Mouse (Mus musculus): ENCODE data around the gene Hexa. TPM values are rescaled to one million over a fixed set of nuclear protein-coding genes. Genes with fewer than 3 reads are reported as not detected.

Gene Hexa
- total and polyA plus RNA-seq, 3 experiments, result 37.1 to 65.8 (median 38.0) TPM

DNA sequence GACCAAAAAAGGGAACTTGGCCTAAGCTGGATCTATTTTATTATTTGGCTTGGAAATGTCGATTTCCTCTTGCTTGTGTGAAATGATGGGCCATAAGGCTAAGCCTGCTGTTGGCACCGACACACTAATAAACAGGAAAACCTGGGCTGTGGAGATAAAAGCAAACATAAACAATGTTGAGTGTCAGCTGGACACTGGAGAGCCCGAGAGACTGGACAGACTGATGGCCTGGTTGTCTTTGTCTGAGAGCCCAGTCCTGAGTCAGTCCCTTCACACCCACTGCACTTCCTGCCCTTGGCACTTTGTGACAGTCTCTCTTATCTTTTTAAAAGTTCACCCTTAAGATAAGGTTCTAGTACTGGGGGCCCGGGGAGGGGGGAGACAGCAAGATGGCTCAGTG, 16.4 kb upstream of the Hexa start:
- H3K27me3 ChIP-seq (replicated peaks), result no peaks in the 10 kb centered on the region
- no peak for TF ChIP-seq SIN3A (IDR thresholded peaks at IDR 0.05; ENCODE audit: low read length)
- no peak for TF ChIP-seq RAD21 (IDR thresholded peaks at IDR 0.05; ENCODE audit: low read depth, low read length)
- TF ChIP-seq ZC3H11A (IDR thresholded peaks at IDR 0.05; ENCODE audit: low read depth, low read length), result no peak
- TF ChIP-seq MXI1 (IDR thresholded peaks at IDR 0.05; ENCODE audit: low read depth, low read length), result no peak
- TF ChIP-seq IRF4 (IDR thresholded peaks at IDR 0.05; ENCODE audit: low read depth, low read length), result no peak
- TF ChIP-seq GABPA (IDR thresholded peaks at IDR 0.05; ENCODE audit: insufficient replicate concordance, low read depth, low read length), result no peak
- no peak for TF ChIP-seq MYC (IDR thresholded peaks at IDR 0.05; ENCODE audit: low read depth, low read length)
- TF ChIP-seq CTCF (conservative IDR thresholded peaks at IDR 0.05 in 1 of 2, IDR thresholded peaks at IDR 0.05 in 1 of 2; ENCODE audit: low read depth in 2 of 2, low read length in 2 of 2), result no peak
- TF ChIP-seq TCF12 (IDR thresholded peaks at IDR 0.05; ENCODE audit: low read depth, low read length), result no peak
- TF ChIP-seq ZNF384 (IDR thresholded peaks at IDR 0.05; ENCODE audit: low read depth, low read length), result no peak
- TF ChIP-seq CHD2 (IDR thresholded peaks at IDR 0.05; ENCODE audit: low read length), result no peak
- TF ChIP-seq MAZ (IDR thresholded peaks at IDR 0.05; ENCODE audit: low read depth, low read length), result no peak
- no peak for TF ChIP-seq SMC3 (IDR thresholded peaks at IDR 0.05; ENCODE audit: low read depth, low read length)
- TF ChIP-seq E2F4 (IDR thresholded peaks at IDR 0.05; ENCODE audit: insufficient replicate concordance, low read depth, low read length), result no peak
- no peak for TF ChIP-seq MAFK (IDR thresholded peaks at IDR 0.05; ENCODE audit: insufficient replicate concordance, low read length)
- no peak for TF ChIP-seq ETS1 (conservative IDR thresholded peaks at IDR 0.05; ENCODE audit: low read depth, low read length)
- TF ChIP-seq ZMIZ1 (IDR thresholded peaks at IDR 0.05; ENCODE audit: low read depth, low read length), result no peak
- no peak for TF ChIP-seq TBP (conservative IDR thresholded peaks at IDR 0.05; ENCODE audit: low read depth, low read length)
- no peaks in the 10 kb centered on the region for H3K9me3 ChIP-seq (replicated peaks; ENCODE audit: low read length)
- H3K4me1 ChIP-seq (ENCODE audit: control insufficient read depth in 1 of 2, insufficient read depth in 2 of 2), result no peaks in the 10 kb centered on the region
- no peak overlapping the region for H3K4me3 ChIP-seq (replicated peaks in 1 of 3; ENCODE audit: low read depth in 2 of 3, low read length in 2 of 3, poor library complexity in 1 of 3)
- H3K36me3 ChIP-seq (replicated peaks in 1 of 2; ENCODE audit: control insufficient read depth in 1 of 2, insufficient read depth in 1 of 2, low read length in 1 of 2), result no peaks in the 10 kb centered on the region
- in situ Hi-C loops (cut with MboI; ENCODE audit: low pct_ligation_motif_present, low pct_unique_long_range_greater_than_20kb, low sequenced_read_pairs), result no loop called here
- no peaks in the 10 kb centered on the region for H3K79me2 ChIP-seq (replicated peaks; ENCODE audit: control insufficient read depth, extremely low read depth, insufficient read depth, poor library complexity, severe bottlenecking)
- no peak overlapping the region for H3K27ac ChIP-seq (ENCODE audit: insufficient read depth, low read depth)
- no peak for DNase-seq (ENCODE audit: extremely low read depth)
- H3K9ac ChIP-seq (ENCODE audit: insufficient read depth, low read depth), result no peak overlapping the region
- dilution Hi-C loops (cut with MboI; ENCODE audit: extremely low pct_ligation_motif_present, extremely low pct_unique_long_range_greater_than_20kb, low sequenced_read_pairs), result no loop called here
- H3K4me2 ChIP-seq (ENCODE audit: insufficient read depth, low read depth, poor library complexity, severe bottlenecking), result no peak overlapping the region

DNA sequence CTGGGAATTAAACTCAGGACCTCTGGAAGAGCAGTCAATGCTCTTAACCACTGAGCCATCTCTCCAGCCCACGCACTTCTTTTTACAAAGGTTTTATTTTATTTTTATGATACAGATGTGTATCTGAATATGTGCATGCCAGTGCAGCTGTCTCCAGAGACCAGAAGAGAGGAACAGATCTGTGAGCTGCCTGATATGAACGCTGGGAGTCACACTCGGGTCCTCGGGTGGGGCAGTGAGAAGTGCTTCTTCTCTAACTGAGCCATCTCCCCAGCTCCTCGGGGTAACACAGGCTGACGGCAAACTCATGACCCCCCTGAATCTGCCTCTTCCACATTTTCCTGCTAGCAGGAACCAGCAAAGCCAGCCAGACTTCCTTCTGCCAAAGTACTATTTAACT, 12.6 kb upstream of the Hexa start:
- H3K79me2 ChIP-seq (replicated peaks; ENCODE audit: control insufficient read depth, extremely low read depth, insufficient read depth, poor library complexity, severe bottlenecking), result no peaks in the 10 kb centered on the region
- H3K27me3 ChIP-seq (replicated peaks), result no peaks in the 10 kb centered on the region
- no peaks in the 10 kb centered on the region for H3K9me3 ChIP-seq (replicated peaks; ENCODE audit: low read length)
- H3K4me3 ChIP-seq (replicated peaks in 1 of 3; ENCODE audit: low read depth in 2 of 3, low read length in 2 of 3, poor library complexity in 1 of 3), result no peak overlapping the region
- peaks cover 0 to 2% of the 10 kb centered on the region in 2 experiments; a peak in 1 of 4 replicates for H3K4me1 ChIP-seq (ENCODE audit: control insufficient read depth in 1 of 2, insufficient read depth in 2 of 2)
- H3K27ac ChIP-seq (ENCODE audit: insufficient read depth, low read depth), result no peak overlapping the region
- dilution Hi-C loops (cut with MboI; ENCODE audit: extremely low pct_ligation_motif_present, extremely low pct_unique_long_range_greater_than_20kb, low sequenced_read_pairs) (no loop called here), in situ Hi-C loops (cut with MboI; ENCODE audit: low pct_ligation_motif_present, low pct_unique_long_range_greater_than_20kb, low sequenced_read_pairs) (no loop called here)
- DNase-seq (ENCODE audit: extremely low read depth), result no peak
- TF ChIP-seq ZMIZ1 (IDR thresholded peaks at IDR 0.05; ENCODE audit: low read depth, low read length) (no peak), ZNF384 (IDR thresholded peaks at IDR 0.05; ENCODE audit: low read depth, low read length) (no peak), ZC3H11A (IDR thresholded peaks at IDR 0.05; ENCODE audit: low read depth, low read length) (no peak), JUN (IDR thresholded peaks at IDR 0.05; ENCODE audit: insufficient read depth, low read depth, low read length) (no peak), SIN3A (IDR thresholded peaks at IDR 0.05; ENCODE audit: low read length) (no peak), USF1 (IDR thresholded peaks at IDR 0.05; ENCODE audit: low read depth, low read length) (no peak), MYC (IDR thresholded peaks at IDR 0.05; ENCODE audit: low read depth, low read length) (no peak), SMC3 (IDR thresholded peaks at IDR 0.05; ENCODE audit: low read depth, low read length) (no peak), ETS1 (conservative IDR thresholded peaks at IDR 0.05; ENCODE audit: low read depth, low read length) (no peak), CHD2 (IDR thresholded peaks at IDR 0.05; ENCODE audit: low read length) (no peak), USF2 (conservative IDR thresholded peaks at IDR 0.05; ENCODE audit: low read depth, low read length) (no peak), MAX (IDR thresholded peaks at IDR 0.05; ENCODE audit: low read length) (no peak), ZKSCAN1 (IDR thresholded peaks at IDR 0.05; ENCODE audit: borderline replicate concordance, low read depth, low read length) (no peak), RAD21 (IDR thresholded peaks at IDR 0.05; ENCODE audit: low read depth, low read length) (no peak), IRF4 (IDR thresholded peaks at IDR 0.05; ENCODE audit: low read depth, low read length) (no peak), JUND (conservative IDR thresholded peaks at IDR 0.05; ENCODE audit: low read depth, low read length) (no peak)
- no peak overlapping the region for H3K4me2 ChIP-seq (ENCODE audit: insufficient read depth, low read depth, poor library complexity, severe bottlenecking)
- no peak overlapping the region for H3K9ac ChIP-seq (ENCODE audit: insufficient read depth, low read depth)
- no peaks in the 10 kb centered on the region for H3K36me3 ChIP-seq (replicated peaks in 1 of 2; ENCODE audit: control insufficient read depth in 1 of 2, insufficient read depth in 1 of 2, low read length in 1 of 2)

Measured in CH12.LX (cell line).